Mouse (Mus musculus) c-Kit-positive CD71-positive TER-119-positive erythroid progenitor cells, embryonic 14.5 days (primary cell): ENCODE data around the gene Zdhhc19.

Source experiments
- DNase-seq: peaks from one replicate; pipeline ENCODE4 v3.0.0-alpha.2; 2013; ENCODE audit warnings: low spot score

Zdhhc19 gene

DNA sequence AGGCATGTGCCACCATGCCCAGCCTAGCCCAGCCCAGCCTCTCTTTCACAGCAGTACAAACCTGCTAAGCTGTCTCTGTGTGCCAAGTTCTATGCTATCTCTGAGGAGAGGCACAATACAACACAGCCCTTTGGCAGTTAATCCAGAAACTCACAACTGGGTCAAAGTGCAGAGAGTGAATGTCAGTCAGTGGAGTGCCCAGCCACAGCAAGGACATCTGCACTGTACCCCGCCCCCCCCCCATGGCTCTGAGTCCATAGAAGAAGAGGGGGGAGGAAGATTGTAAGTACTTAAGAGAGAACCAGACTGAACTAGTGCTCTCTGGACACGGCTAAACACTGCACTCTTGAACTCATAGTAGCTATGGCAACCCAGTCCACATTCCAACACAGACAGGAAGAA lies 55.3 kb downstream of the Zdhhc19 start:
- DNase-seq: no peak

DNA sequence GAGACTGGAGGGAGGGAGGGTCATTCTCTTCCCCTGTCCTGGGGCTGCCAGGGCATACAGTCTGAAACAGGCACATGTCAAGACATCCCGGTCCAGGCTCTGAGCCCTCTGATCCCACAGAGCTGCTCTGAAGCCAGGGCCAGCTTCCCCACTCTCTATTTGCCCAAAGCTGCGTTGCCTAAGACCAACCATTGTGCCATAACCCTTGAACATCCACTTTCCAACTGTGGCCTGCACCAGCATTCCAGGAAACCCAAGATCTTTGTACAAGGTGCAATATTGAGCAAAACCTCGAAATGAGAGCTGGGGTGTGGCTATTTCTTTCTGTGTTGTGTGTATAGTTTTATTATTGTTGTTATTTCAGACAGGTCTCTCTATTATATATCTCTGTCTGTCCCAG lies 59.5 kb downstream of the Zdhhc19 start:
- no peak for DNase-seq

DNA sequence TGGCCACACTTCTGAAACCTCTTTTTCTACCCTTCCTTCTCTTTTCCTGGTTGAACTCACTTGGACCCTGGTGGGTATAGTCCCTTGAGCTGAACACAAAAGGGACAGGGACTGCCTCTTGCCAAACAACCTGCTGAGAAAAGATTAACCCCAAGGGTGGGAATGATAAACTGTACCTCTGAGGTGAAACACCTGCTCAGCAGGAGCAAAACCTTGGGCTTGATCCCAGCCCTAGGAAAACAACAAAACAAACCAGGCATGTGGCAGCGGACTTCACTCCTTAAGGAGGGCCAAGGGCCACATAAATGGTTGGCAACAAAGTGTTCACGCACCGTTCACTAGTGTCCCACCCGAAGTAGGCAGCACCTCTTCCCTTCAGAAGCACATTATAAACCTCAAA lies 63.4 kb downstream of the Zdhhc19 start:
- DNase-seq: no peak

DNA sequence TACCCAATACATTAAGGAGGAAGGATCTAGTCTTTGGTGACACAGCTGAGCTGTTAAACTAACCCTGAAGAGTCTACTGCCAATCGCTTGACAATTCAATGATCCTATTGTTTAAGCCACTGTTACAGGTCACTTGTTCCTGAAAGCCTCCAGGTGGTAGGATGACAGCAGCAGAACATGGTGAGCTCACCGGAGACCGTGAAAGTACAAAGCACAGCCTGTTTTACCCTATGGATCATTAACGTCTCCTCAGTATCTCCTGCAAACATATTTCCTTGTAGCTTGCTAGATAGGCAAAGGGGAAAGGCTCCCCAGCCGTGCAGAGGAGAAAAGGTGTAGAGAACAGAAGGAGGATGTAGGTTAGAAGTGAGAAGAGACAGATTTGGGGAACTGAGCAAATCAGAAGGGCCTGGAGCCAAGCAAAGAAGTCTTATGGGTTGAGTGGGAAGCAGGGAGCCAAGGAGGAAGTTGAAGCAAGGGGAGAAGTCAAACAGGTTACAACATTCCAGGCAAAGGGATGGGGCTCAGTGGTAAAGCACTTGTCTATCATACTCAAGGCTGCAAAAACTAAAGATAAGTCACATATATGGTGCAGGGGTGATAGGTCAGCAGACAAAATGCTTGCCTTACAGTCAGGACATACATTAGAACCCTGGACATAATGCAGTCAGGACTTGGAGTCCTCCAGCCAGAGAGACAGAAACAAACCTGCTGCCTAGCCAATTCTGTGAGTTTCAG lies 67.2 kb downstream of the Zdhhc19 start:
- no peak for DNase-seq

DNA sequence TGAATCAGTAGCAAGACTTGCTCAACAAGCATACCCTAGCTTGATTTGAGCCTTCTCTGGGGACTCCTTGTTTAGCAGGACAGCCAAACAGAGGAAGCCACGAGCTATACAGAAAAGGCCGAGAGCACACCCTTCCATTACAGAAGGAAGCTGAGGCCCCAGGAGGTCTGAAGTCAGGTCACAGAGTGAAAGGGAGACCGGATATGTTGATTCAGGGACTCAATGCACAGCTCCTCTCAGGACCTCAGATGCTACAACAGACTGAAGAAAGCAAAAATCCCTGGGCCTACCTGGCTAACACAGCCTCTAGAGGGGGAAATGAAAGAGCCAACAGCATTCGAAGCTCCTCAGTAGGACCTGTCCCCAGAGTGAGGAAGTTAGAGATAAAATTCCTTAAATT lies 71.2 kb downstream of the Zdhhc19 start:
- DNase-seq: no peak

DNA sequence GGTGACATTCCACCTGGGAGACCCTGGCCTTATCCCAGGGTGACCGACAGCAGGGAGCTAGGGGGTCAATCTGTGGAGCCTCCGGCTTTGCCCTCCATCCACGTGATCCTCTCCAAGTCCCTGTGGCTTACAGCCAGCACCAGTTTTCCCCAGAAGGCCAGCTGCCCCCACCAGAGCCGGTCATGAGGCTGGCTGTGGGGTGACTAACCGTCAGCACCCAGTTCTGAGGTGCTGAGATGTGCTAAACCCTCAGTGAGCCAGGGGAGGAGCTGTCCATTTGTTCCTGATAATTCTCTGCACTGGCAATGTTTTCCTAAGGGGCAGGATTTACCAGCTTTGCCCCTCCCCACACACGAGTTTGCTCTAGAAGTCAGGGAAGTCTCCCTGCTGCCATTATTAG lies 72.3 kb downstream of the Zdhhc19 start:
- no peak for DNase-seq

DNA sequence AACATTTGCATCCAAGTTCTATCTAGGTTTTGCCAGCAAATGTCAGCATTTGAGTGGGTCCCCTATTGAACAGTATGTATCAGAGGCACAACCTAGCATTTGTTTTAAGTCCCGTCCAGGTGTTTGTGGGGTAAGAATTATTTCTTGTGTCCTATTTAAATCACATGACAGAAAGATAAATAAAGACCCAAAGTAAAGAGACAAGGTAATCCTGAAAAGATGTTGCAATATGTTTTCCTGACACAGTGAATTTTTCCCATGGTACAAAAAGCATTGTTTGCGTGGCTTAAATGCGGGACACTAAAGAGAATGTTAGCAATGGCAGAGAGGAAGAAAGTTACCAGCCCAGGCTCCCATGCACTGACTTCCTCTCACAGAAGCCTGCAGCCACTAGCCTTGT lies 74.0 kb downstream of the Zdhhc19 start:
- no peak for DNase-seq

DNA sequence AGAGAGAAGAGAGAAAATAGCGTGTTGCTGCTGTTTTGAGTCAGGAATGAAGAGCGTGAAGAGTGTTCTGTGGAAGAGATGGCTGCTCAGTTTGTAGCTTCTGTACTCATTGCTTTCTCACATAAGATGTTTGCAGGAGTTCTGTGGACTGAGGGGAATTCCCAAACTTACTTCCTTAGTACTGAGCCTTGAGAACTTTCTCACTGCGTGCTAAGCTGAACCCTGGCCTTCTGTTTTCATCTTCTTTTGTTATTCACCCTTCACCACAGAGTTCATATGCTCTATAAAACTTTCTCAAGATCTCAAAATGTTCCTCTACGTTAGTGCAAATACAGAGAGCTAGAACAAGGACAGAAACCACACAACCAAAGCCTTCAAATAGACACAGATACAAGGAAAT lies 76.5 kb downstream of the Zdhhc19 start:
- no peak for DNase-seq

DNA sequence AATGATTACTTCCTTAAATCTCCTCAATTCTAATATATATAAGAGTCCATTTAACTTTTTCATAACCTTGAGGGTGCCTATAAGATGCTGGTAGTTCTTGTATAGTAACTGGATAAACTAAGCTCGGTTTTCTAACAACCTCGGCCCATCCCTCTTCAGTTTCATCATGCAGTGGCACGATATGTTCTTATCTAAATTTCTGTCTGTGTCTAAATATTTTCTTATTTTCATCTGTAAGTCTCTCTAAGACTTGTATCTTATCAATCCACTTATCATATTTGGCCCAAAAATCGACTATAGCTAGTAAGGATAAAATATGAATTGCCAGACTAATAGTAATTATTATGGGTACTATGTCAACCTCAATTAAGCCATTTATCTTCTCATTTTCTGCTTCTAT lies 90.4 kb downstream of the Zdhhc19 start:
- DNase-seq: peak; percentile 54

DNA sequence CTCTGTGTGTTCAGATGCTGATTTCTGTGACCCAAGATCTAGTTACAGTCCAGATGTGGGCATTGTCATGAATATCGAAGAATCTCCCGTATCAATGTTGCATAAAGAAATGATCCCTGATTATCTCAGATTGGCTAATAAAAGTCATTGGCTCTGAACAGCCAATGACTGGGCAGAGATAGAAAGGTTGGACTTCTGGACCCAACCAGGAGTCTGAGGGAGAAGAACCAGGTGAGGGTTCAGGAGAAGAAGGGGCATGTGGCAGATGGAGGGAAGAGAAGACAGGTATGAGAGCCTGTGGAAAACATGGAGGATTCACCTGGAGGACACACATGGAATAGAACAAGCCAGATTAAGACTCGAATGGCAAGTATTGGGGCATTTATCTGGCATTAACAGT lies 92.5 kb downstream of the Zdhhc19 start:
- no peak for DNase-seq

DNA sequence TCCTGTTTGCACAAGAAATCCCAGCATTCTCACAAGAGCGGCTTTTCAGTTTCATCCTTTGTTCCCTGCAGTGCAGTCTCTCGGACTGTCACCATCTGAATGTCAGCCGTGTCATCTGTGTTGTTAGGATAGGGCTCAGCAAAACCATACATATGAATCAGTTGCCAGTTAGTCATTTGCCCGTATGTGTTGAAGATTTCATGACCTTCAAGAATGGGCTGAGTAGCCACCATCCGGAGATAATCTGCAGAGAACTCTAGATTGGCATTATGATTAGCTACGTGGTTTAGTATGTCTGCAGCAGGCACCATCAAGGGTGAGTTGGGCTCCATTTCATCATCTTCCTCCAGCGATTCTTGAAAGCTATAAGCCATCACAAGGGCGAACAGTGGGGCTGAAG lies 95.5 kb downstream of the Zdhhc19 start:
- DNase-seq: no peak

DNA sequence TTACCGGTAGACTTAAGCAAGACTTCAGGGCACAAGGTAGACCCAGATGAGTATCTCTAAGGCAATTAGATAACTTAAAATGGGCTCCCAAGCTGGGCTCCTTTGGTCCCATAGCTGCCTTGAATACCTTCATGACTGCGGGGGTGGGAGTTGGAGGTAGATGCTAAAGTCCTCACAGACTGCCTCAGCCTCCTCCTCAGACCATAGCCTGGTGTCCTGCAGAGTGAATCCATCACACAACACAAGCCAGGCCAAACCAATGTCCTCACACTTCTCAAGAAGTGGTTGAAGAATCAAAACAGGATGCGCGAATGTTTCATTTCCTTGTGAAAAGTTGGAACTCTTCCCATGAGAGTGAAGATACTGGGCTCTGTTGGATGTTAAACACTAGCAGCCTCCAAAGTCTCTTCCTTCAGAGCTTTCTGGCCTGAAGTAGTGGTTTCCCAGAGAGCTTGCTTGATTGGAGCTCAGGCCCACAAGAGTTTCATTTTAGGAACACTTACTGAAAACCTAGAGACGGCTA lies 97.3 kb downstream of the Zdhhc19 start:
- no peak for DNase-seq

DNA sequence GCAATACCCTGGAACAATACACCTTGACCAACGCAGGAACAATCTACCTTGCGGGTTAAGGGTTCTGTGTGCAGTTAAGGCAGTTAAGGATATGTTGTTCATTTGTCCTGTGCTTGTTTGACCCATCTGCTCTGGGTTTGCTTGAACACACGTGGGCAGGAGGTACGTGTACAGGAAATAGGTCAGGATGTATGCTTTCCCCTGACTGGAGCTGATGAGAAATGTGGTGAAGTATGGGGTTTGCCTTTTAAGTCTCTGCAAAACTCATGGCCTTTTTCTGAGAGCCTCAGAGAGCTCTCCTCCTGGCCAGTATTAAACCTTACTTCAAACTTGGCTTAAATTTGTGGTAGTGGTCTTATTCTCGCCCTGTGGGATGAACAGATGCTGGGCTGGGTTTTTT lies 97.9 kb downstream of the Zdhhc19 start:
- no peak for DNase-seq

DNA sequence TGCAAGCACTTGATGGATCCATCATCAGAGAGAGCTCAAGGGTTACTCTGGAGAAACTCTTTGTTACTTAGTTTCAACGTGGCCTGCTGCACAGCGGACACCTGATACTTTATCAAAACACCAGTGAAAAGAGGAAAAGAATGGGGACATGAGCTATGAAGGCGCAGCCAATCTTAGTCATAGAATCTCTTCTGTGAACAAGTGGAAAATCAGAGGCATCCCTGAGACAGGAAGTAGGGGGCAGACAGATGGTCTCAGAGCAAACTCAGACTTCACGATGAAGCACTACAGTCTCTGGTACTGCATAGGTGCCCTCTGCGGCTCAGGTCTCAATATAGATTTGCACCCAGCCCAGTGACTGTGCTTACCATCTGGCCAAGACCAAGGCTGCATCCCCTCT lies 98.6 kb downstream of the Zdhhc19 start:
- no peak for DNase-seq

DNA sequence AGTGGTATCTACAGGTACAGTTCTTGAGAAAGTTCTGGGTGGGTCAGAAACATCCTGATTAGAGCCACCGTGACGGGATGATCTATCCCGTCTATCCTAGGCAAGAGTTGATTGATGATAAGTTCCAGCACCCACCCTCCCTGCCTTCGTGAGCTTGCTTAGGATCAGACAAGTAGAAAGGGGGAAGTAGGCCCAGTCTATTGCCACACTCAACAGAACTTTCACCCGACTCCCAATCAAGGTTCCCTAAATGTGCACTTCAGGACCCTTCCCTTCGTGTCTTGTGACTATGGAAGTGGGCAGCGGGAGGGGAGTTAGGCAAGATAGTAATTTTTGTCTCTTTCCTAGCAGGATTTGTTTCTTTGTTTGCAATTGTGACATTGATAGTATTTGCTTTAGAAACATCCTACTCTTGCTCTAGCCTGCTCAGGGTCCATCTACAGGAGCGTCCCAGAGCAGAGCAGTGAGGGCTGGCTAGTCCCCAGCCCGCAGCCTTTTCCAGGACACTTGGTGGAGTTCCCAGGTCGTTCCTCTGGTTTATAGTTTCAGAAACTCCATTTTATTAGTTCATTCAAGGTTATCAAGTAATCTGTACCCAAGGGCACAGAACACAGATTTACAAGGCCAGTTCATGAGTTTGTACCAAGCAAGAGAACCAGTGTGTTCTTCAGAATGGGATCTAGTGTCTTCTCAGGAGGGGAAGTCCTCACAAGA lies 99.2 kb downstream of the Zdhhc19 start:
- no peak for DNase-seq

DNA sequence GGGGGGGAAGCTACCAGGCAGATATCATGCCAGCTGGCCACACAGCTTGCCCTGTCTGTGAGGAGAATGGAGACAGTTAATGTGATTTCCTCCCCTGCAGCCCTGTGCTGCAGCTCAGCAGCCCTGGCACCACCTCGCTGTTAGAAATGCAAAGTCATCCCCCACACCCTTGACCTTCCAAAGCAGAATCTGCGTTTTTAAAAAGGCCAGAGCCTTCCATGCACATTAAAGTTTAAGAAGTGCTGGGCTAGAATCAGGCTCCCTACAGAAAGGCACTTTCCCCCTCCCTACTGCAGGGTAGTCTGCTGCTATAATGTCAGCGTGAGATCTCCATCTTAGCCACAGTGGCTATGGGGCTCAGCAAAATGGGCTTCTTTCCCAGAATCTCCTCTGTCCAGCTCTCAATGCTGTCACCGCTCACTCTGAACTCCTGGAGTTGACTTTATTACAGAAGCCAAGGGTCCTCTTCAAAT lies 101.9 kb downstream of the Zdhhc19 start:
- DNase-seq: peak; percentile 54

DNA sequence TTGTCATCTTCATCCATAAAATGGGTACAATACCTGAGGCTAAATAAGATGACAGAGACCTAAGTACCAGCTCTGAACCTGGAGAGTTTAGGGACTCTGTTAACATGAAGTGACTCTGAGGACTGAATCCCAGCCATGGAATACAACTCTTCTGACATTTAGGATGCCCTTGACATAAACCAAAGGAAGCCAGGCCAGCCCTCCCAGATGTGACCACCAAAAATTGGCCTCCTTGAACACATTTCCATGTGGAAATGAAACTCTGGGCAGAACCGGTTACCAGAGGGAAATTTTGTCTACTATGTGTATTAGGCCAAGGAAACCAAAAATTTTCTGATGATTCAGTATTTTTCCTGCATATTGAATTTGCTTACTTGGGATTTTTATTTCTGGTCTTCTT lies 103.1 kb downstream of the Zdhhc19 start:
- no peak for DNase-seq

DNA sequence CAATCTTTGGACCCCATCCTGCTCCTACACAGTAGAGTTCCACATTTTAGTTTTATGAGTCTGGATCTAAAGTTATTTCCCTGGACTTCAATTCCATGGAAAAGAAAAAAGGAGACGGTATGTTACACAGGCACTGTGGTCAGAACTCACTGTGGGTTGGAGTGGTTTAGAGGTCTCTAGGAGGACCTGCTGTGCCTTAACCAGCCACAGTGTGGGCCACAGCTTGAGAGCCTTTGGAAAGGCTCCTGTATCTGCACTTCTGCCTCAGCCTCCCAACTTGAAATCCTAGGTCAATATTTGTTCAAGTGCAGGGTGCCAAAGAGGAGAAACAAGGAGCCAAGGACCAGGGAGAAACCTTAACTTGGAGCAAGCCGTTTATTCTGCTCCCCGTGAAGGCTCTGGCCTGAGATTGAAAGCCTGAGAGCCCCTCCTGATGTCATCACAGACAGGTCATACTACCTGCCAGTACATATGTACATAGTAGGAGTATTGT lies 106.2 kb downstream of the Zdhhc19 start:
- DNase-seq: no peak

DNA sequence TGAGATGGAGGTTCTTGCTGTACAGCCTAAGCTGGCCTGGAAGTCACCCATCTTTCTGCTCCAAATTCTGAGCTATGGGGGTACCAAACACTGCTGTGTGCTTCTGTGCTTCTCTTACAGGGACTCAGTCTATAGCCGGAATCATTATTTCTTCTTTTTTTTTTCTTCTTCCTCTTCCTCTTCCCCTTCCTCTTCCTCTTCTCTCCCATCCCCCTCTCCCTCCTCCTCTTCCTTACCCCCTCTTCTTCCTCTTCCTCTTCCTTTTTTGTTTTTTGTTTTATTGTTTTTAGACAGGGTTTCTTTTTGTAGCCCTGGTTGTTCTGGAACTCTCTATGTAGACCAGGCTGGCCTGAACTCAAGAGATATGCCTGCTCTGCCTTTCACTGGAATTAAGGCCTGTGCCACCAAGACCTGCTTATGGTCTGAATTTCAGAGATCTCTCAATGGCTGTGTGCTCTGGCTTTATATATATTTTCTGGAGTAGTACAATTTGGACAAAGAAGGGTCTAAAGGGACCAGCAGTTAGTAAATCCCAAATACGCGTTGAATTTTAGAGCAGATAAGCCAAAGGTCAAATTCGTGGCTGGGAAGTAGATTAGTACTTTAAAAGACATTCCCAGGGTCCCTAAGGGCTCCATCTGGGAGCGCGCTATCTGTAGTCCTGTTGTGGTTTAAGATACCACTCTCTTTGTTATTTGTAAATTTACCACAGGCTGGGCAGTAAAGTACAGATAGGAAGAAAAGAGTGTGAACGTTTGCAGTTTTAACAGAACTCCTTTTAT lies 111.7 kb downstream of the Zdhhc19 start:
- DNase-seq: peak; percentile 33

DNA sequence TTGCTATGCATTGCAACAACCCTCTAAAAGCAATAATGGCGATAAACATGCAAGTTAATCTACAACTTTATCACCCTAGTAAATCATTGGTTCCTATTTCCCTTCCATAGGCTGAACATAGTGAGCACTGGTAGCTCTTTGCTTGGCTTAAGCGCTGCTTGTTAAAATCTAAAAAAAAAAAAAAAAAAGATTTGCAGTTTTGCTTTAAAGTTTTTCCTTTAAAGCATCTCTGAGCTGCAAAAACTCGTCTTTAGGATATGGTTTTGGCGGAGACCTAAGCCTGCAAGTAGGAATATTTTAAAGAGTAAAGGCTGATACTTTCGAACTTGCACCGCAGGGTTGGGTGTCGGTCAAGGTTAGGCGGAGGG lies 112.3 kb downstream of the Zdhhc19 start:
- DNase-seq: no peak

DNA sequence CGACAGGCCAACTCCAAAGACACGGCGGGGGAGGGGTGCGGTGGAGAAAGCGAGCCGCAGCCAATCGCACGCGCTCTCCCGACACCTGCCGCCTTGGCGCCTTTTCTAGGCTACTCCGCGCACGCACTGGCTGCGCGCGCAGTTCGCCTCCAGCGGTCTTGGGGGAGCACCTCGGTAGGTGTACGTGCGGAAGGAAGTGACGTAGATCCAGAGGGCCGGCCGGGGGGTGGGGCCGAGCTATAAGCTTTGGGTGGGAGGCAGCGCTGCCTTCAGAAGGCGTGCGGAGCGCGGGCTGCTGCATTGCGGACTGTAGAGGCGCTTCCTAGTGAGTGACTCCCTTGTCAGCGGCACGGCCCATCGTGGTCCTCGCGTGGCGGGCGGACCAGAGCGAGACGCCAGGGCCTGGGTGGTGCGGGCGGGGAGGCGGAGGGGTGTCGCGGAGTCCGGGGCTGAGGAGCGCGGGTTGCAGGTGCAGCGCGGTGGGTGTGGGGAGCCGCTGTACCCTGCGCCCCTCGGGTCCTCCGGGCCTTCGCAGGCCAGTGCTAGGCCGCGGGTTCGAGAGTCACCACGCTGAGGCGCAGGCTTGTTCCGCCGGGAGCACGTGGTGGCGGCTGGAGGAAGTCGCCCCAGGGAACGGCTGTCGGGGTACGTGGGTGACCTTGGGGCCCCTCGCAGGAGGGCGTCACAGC lies 112.8 kb downstream of the Zdhhc19 start, which contains the start of gene Tfrc:
Tfrc (plus strand) TSS at position 209 of the 689 bp plus-strand sequence.
- peak; percentile 99 for DNase-seq

DNA sequence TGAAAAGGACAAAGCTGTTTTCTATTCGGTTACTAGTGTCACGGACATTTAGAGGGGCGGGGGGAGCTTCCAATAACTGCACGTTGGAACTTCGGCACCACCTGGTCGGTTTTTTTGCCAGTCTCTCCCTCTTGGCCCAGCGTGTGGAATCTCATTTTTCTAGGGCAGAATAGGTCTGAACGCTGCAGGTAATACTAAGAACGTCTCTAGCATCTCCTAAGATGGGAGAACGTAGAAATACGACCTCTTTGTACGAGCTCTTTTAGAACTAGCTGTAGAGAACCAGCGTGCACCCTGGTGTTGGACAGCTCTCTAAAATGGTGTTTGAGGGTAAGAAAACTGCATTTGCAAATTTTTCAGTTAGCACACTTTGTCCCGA lies 113.3 kb downstream of the Zdhhc19 start:
- peak; percentile 29 for DNase-seq
